Mouse (Mus musculus) megakaryocyte-erythroid progenitor cell, adult 5-6 weeks (primary cell): Measurements from ENCODE around the gene Plac8. TPM values are rescaled to one million over a fixed set of nuclear protein-coding genes. Genes with fewer than 3 reads are reported as not detected.

Experiments used
- ATAC-seq: replicated peaks from 2 replicates; pipeline ENCODE4 v1.8.0; 2016; ENCODE audit warnings: mild to moderate bottlenecking, inconsistent platforms; ENCODE audit not compliant: severe bottlenecking, poor library complexity, low FRiP score, low TSS enrichment
- total RNA-seq, 2 experiments: library from RNA; stranded (forward) in 1 of 2; stranded (reverse) in 1 of 2; fragments of 200-1000, 215-1000 nt in 1 of 2; fragments of >200 nt in 1 of 2; fragmentation: Nextera tagmentation in 1 of 2; gene quantifications; 2 replicates each; pipeline ENCODE4 v1.2.3; 2014 to 2017

Gene Plac8
- total RNA-seq, 2 experiments from 2014 or later = 198 to 254 TPM

DNA sequence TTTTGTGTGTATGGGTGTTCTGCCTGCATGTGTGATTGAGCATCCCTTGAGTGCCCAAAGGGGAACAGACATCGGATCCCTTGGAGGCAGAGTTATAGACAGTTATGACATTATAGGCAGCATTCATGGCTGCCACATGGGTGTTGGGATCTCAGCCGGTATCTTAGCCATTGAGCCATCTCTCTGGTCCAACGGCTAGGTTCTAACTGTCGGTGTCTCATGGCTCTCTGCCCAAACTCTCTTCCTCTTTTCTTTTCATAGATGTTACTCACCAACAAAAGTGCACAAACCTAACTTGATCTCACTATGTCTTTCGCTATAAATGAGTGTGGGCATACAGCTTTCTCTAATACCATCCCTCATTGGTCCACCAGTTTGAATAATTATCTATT, 10.4 kb upstream of the Plac8 start:
- peak; percentile 38; the same call in 1 of the 2 replicates for ATAC-seq

DNA sequence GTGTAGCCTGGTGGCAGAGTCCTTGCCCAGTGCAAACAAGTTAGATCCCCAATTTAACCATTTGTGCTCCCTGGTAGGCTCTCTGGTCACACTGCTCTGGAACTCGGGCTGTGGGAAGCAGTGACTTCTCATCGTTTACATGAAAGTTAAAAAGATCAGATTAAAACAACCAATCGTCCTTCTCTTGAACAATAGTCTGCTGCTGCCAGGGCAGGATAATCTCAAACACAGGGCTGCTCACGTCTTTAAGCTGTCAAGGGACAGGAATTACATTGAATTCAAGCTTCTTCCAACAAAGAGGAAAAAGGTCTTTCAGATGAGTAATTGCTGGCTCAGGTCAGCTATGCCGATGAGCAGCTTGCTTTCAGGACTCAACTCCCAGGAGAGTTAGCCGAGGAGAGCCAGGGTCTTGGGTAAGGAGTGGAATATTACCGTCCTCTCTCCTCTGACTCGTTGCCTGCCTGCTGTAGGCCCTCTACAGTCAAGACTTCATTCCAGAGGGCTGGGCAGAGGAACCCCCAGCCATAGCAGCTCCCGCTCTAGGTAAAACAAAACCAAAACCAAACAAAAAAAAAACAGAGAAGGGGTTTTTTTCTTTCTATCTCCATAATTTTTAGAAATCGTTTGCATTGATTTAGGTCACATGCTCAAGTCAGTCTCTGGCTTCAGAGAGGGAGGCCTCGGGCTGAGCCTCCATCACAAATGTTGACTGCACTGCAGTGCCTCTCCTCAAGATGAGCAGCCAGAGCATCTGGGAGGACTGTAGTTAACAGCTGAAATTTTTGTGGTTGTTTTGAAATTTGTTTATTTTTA, 9.8 kb upstream of the Plac8 start:
- ATAC-seq = peak; percentile 32

DNA sequence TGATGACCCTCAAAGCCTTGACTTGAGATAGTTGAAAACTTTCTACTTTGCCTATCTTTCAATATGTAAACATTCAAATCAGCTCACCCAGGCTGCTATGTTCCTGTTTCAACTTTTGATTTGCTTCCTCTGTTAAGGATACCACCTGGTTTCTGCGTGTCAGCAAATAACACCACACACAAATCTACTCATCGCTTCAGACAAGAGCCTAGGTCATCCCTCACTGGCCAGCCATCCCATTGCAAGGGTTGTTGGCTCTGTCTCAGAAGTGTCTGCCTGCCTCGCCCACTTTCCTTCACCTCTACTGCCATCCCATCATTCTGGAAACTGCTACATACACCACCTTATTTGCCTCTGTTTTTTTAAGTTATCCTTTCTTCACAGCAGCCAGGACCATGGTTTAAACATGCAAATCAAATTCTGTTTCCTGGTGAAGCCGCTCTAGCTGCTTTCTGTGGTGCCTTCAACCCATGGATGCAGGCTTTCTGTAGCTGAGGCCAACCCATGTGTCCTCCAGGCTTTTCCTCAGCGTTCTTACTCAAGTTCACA, 6.9 kb upstream of the Plac8 start:
- ATAC-seq = no peak; the same call in 1 of the 2 replicates

DNA sequence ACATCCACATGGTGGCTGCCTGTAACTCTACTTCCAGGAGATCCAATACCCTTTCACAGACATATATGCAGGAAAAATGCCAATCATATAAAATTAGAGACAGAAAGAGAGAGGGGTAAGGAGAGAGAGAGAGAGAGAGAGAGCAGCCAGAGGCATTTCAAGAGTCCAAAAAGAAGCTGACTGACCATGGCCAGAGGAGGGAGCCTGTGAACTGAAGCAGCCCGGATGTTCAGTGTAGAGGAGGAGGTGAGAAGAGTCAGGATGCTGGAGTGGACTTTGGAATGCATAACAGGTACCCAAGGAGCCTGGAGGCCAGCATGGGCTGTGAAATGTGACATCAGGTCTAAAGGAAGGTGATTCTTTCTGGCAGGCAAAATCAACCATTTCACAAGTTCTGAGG, 2.7 kb upstream of the Plac8 start:
- ATAC-seq = no peak

DNA sequence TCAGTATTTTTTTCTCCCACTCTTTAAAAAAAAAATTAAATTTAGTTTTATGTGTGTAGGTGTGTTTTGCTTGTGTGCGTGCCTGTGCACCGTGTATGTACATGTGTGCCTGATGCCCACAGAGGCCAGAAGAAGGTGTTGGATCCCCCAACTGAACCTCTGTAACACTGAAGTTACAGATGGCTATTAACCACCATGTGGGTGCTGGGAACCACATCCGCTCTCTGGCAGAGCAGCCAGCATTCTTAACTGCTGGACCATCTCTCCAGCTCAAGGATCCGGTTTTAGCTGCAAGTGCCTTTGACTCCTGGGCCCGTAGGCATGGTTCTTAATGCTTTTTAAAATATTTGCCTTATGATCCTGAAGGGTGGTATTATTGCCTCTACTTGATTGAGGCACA, 1.2 kb upstream of the Plac8 start:
- ATAC-seq = no peak

DNA sequence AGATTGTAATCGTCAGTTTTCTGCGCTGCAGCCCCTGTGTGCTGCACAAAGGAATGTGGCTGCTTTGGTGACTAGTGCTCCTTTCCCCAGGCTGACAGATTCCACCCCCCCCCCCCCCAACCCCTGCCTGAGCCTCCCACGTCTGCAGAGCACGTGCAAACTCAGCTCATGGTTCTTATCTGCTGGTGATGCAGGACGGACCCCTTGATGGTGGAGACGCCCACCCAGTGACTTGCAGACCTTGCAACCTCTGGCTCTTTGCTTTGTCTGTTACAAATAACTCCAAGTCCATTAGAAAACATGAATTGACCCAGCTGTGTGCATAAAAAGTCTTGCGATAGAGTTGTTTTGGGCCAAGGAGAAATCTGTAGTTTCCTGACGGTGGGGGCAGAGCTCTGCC, 1.3 kb downstream of the Plac8 start:
- 0 out of 2 replicates have a peak, but pooled peaks have one; percentile 18 for ATAC-seq

DNA sequence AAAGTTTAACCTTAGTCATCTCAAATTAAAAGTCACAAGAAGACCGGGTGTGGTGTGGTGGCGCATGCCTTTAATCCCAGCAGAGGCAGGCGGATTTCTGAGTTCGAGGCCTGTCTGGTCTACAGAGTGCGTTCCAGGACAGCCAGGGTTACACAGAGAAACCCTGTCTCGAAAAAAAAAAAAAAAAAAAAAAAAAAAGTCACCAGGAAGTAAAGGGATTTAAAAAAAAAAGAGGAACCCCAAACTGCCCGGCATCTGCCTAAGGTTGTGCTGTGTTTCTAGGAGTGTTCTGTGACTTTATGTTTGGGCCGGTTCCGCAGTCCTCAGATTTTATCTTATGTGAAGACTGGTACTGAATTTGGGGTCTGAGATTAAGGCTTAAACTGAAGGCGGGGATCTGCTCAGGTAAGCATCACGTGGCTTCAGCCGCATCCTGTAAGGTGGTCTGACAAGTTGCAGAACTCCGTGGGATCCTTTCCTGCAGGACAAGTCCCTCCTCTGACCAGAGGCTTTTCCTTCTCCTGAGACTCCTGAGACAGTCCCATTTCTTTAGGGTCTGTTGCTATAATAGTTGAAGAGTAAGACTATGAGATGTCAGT, 1.9 kb downstream of the Plac8 start:
- ATAC-seq = no peak

DNA sequence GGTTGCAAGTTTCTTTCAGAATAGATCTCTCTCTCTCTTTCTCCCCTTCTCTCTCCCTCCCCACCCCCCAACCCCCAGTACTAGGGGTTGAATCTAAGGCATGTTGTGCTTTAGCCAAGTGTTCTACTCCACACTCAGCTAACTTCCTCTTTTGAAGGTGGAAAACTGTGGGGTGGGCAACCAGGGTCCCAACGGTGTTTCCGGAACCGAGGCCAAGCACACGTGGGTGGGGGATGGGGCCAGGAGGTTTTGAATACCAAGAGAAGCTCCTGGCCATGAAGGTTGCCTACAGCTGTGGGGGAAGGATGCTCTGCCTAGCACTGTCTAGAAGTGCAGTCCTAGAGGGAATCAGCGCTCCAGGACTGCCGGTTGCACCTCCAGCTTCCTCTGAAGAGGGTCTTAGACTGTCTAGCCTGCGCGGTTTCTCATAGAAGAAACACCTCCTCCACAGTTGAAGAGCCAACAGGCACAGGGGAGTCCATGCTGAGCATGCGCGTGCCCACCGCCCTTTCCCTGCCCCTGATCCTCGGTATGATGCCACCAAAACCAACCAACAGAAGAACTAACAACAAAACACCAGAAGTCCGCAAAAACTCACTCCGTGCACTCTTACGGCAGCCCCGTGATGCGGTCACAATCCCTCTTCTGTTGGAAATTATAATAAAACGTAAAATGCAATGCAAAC, 2.7 kb downstream of the Plac8 start:
- ATAC-seq = 0 out of 2 replicates have a peak, but pooled peaks have one; percentile 14

DNA sequence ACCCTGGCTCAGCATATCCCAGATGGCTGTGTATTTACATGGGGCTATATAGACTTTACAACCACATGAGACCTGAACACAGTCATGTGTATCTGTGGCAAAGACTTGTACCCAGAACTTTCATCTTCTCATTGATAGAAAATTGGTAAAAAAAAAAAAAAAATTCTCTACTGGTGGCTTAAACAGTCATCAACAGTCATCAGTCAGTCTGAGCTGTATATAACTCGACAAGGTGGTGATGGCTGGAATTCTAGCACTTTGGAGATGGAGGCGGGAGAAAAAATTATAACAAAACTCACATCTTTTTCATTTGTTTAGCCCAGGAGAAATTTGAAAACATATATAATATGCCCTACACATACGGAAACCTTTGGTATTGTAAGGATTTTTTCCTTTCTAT, 3.2 kb downstream of the Plac8 start:
- ATAC-seq = no peak

DNA sequence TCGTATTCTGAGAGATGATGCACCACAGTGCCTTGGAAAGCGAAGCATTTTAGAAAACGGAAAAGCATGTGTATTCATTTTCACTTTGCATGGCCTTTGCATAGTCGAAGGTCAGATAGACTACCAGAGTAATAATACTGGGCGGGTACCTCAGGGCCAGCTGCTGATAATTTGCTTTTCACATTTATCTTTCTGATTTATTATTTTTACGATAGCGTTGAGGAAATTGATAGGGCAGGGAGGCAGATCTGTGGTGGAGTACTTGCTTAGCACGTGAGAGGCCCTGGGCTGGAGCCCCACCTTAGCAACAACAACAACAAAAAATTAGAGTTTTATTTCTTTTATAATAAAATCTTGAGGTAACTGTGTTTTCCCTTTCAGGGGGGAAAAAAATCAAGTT, 3.9 kb downstream of the Plac8 start:
- no peak for ATAC-seq

DNA sequence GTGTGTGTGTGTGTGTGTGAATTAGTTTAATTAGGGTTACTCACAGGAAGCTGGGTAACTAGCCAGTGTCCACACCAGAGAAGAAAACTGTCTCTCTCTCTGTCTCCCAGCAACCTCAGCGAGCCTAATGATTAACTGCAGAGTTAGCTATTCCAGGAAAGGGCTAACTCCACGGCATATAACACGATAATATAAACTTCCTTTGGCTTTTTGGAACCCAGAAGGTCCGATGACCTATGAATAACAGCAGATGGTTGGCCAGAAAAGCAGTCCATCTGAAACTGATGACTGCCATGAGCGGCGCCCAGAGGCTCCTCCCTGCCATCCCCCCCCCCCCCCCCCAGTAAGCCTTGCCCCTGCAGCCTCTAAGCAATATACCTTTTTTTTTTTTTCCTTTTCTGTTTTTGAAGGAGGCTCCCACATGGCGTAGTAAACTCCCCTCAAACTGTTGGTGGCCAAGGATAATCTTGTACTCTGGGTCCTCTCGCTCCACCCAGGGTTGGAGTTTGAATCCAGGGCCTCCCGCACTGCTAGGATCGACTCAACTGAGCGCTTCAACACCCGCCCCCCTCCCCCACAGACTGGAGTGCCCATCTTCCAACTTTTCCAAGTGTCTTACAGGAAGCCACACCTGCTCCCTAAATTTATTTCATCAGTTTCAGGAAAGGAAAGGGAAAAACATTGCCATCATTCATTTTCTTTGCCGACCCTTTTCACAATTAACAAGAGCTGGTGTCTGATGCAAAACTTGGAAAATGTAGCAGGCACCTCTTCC, 4.6 kb downstream of the Plac8 start:
- no peak for ATAC-seq

DNA sequence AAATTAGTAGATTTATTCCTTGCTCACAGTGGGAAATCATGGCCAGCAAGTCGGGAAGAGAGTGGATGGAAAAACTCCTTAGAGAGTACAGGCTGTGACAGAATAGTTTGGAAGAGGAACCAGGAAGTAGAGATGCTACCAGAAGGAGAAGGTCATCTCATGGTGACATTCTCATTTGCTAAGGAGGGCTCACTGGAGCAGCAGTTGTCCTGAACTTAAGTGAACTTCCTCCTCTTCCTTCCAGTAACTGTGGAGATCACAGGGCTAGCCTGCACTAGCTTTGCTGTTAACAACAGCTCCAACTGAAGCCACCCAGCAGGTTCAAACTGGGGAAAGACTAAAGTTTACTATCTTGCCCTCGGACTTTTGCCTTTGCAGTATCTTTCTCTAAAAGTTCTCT, 5.2 kb downstream of the Plac8 start:
- ATAC-seq = no peak

DNA sequence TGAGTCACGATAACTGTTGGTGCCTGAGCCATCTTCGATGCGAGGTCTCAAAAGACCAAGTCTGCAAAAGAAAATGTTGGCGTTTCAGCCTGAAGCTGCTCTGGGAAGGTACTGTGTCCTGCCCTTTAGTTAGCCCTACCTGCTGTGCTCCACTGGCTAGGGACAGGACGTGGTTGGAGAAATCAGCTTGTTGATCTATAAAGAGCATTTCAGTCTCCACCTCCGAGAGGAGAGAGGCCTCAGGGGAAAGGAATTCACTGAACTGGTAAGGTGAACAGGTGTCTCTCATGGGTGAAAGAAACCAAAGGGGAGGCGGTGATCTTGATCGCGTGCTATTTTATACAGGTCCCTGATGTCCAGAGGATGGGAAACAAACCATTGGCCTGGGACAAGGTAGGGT, 9.3 kb downstream of the Plac8 start:
- ATAC-seq = no peak

DNA sequence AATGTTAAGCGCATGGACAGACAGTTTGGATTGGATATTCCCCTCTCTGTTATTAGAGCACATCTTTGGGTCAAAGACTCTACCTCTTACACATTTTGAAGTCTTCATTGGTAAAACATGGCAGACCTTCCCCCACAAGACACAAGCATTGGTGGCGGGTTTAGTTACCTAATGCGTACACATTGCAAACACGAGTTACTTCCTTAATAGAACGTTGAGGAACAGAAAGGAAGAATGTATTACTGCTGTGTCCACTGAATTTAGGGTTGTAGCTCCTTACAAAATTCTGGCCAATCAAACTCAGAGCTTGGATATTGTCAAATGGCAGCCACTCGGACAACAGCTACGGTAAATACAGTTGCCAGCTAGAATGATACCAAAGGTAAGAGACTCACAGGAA, 12.7 kb downstream of the Plac8 start:
- no peak for ATAC-seq

DNA sequence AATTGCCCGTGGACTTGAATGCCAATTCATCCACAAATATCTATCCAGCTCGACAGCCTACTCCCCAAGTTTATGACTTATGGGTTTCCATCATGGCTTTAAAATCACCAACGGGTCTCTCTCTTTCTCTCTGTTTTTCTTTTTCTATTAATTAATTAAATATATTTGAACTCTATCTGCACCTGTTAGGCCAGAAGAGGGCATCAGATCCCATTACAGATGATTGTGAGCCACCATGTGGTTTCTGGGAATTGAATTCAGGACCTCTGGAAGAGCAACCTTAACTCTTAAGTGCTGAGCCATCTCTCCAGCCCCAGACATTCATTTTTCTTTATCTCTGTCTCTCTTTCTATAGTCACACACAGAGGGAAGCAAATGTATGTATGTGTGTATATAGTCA, 13.3 kb downstream of the Plac8 start:
- no peak for ATAC-seq

DNA sequence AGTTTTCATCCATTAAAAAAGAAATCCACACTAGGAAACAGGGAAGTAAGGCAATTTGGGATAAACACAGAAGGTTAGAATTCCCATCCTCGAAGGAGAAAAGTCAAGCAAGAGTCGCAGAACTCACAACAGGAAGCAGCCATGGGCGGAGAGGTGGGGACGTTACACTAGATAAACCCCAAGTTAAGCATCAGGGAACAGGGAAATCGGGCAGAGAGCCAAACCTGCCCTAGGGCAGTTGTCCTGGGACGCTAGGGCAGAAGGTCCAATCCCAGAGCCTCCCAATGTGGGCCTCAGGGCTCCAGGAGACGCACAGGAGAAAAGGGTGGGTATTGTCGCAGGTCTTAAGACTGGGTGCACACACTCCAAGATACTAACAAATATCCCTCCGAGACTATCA, 14.5 kb downstream of the Plac8 start:
- 0 out of 2 replicates have a peak, but pooled peaks have one; percentile 7 for ATAC-seq

DNA sequence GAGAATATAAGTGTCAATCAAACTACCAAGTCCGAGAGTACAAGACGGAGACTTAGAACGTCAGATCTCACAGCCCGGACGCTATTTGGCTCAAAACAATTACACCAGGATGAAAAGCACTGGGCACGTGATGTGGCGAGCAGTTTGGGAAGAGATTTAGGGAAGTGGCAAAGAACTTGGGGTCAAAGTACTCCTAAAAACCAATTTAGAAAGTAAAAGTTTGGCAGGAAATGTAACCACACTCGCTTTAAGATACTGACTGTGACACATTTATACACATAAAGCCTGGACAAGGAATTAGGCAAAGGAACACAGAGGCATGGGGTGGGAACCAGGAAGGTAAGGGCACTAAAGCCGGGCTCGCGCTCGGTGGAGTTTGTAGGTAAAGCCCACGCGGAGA, 15.0 kb downstream of the Plac8 start:
- no peak for ATAC-seq

DNA sequence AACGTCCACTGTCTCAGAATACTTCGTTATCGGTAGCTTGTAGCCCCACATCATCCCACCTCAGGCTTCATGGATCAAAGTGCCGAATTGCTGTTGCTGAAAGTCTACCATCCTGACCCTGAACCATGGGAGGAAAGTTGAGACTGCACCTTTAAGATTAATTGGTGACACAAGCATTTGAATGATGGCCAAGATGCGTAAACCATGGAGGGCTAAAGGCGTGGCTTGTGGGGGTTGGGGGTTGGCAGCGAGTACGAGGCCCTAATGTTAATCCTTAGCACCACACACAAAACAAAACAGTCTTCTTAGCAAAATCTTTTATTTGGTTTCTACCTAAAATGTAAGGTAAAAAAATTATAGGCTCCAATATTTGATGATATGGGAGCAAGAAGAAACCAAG, 18.6 kb downstream of the Plac8 start:
- ATAC-seq = peak; percentile 51; the same call in 1 of the 2 replicates

DNA sequence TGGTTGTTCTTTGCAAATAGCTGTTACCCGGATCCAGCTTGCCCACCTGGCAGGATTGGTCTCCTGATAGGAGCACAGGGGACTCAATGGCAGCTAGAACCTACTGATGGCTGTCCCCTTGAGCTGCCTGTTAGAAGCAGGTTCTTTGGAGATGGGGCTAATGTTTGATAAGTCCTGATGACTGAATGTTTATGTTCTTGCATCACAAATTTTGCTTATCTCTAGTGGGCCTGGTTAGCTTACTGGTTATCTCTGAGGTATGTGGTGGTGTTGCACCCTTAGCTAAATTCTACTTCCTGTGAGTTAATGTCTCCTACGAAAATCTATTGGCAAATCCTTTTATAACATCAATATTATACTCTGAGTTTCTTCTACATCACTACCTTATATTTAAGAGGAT, 20.1 kb downstream of the Plac8 start:
- ATAC-seq = peak; percentile 82

DNA sequence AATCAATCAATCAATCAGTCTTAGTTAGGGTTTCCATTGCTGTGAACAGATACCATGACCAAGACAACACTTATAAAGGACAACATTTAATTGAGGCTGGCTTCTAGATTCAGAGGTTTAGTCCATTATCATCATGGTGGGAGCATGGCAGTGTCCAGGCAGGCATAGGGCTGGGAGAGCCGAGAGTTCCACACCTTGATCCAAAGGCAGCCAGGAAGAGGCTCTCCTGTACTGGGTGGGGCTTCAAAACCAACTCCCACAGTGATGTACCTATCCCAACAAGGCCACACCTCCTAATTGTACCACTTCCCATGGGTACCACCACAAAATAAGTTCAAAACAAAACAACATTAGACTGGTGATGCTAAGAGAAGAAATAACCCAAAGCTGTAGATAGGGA, 21.9 kb downstream of the Plac8 start:
- ATAC-seq = no peak
